Mouse (Mus musculus) olfactory bulb, adult 2 months (tissue): Measurements from ENCODE around the gene Gm20671.

Source experiments
- CTCF ChIP-seq: fragments of 200-500 bp; IDR thresholded peaks from 2 replicates; pipeline ENCODE4 v1.5.1; 2012; ENCODE audit warnings: low read depth, mild to moderate bottlenecking, low read length, moderate library complexity; ENCODE audit not compliant: insufficient read depth
- POLR2A ChIP-seq: fragments of 200-500 bp; IDR thresholded peaks from 2 replicates; pipeline ENCODE4 v1.6.1; 2012; ENCODE audit warnings: mild to moderate bottlenecking, low read depth, low read length, moderate library complexity; ENCODE audit not compliant: insufficient read depth

DNA sequence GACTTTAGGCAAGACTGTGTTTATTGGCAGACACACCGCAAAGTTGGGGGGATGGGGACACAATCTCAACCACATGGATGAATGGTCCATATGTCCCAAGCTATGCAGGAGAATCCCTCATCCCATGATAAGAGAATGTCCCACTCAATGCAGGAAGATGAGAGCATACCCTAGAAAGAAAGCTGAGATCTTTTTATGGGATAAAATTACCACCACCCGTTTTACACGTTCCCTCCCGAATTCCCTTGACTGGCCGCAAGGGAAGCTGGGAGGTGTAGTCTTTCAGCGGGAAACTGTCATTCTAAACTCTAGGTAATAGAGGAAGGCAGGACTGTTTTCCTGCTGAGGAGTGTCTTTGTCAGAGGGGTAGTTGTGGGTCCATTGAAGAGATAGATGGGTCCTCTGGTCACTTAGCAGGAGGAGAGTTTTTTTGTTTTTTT is 30.9 kb upstream of the Gm20671 start:
- TF ChIP-seq CTCF: no peak
- TF ChIP-seq POLR2A: no peak
